Mouse (Mus musculus) lung, postnatal 0 days (tissue): ENCODE results near the gene Rnf13.

ENCODE experiments used
- CTCF ChIP-seq: IDR thresholded peaks from 2 replicates; pipeline ENCODE4 v1.5.1; 2016; ENCODE audit warnings: antibody characterized with exemption, mild to moderate bottlenecking
- EP300 ChIP-seq: IDR thresholded peaks from 2 replicates; pipeline ENCODE4 v1.6.1; 2016; ENCODE audit warnings: antibody characterized with exemption, mild to moderate bottlenecking, control low read depth

DNA sequence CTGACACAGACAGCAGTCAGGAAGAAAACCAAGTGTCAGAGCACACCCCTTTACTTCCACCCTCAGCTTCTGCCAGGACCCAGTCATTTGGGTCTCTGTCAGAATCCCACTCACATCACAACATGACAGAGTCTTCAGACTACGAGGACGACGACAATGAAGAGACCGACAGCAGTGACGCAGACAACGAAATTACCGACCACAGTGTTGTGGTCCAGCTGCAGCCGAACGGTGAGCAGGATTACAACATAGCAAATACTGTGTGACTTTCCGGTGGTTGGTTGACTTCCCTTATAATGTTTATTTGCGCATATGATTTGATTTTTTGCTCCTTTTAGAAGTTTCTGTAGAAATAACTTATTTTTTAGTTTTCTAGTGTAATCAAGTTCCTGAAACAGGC is 97.7 kb downstream of the Rnf13 start:
- TF ChIP-seq CTCF (no peak), EP300 (no peak)
